Mouse (Mus musculus): ENCODE data around the gene Enc1. TPM values are rescaled to one million over a fixed set of nuclear protein-coding genes. Genes with fewer than 3 reads are reported as not detected.

Gene Enc1
- polyA plus RNA-seq, 1 experiment from 2014 or later, result 59.2 TPM

- 79% methylated on average over 14 of the region's 14 CpGs for WGBS
- Histone ChIP-seq H3K9ac (no peak overlapping the region), H3K27ac (no peak overlapping the region), H3K36me3 (no peaks in the 10 kb centered on the region), H3K9me3 (no peaks in the 10 kb centered on the region), H3K4me2 (no peak overlapping the region), H3K4me3 (no peak overlapping the region), H3K27me3 (no peaks in the 10 kb centered on the region), H3K4me1 (replicated peaks) (peaks cover 16% of the 10 kb centered on the region)
- no peak for ATAC-seq (ENCODE audit: low FRiP score)
Observed at GRCm38 (mm10) chr13:97297418-97298050, 56.6 kb downstream of the Enc1 start.

DNA sequence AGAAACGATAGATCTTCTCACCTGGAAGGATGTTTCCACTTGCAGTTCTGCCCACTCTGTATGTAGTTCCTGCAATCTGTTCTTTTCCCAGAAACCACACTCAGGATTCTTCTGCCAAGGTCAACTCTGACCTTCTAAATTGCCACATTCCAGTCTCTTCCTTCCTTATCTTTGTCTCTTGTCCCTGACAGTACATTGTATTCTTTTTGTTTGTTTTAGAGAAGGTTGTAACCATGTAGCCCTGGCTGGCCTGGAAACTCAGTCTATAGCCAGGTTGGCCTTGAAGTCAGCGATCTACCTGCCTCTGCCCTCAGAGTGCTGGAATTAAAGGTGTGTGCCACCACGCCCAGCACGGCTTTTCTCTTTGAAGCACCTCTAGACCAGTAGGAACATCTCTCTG is 58.0 kb downstream of the Enc1 start:
- ATAC-seq (ENCODE audit: low FRiP score), result no peak
- H3K4me3 ChIP-seq, result no peak overlapping the region
- H3K9me3 ChIP-seq, result no peaks in the 10 kb centered on the region
- no peaks in the 10 kb centered on the region for H3K36me3 ChIP-seq
- H3K4me2 ChIP-seq, result no peak overlapping the region
- H3K27ac ChIP-seq, result no peak overlapping the region
- H3K4me1 ChIP-seq (replicated peaks), result peaks cover 5% of the 10 kb centered on the region
- no peak overlapping the region for H3K9ac ChIP-seq
- 96% methylated on average over 4 of the region's 4 CpGs for WGBS
- H3K27me3 ChIP-seq, result no peaks in the 10 kb centered on the region

GRCm38 (mm10) chr13:97299877-97300873 is 59.3 kb downstream of the Enc1 start:
- Histone ChIP-seq H3K9me3 (no peaks in the 10 kb centered on the region), H3K36me3 (no peaks in the 10 kb centered on the region), H3K4me2 (no peak overlapping the region), H3K27me3 (no peaks in the 10 kb centered on the region), H3K9ac (no peak overlapping the region), H3K27ac (no peak overlapping the region), H3K4me1 (replicated peaks) (peaks cover 5% of the 10 kb centered on the region), H3K4me3 (no peak overlapping the region)
- 84% methylated on average over 12 of the region's 12 CpGs for WGBS
- ATAC-seq (ENCODE audit: low FRiP score), result no peak

Other genes with a start within 250 kb of the Enc1 start
- not detected in 2 replicates for gene 1700029F12Rik, start 206.7 kb upstream of the Enc1 start, polyA plus RNA-seq (2015; fragmentation: Nextera tagmentation; extraction: Ambion mirVana)
- 21.8 and 23.4 TPM in 2 replicates for gene Fam169a, start 173.8 kb upstream of the Enc1 start, polyA plus RNA-seq (2015; fragmentation: Nextera tagmentation; extraction: Ambion mirVana)
- gene Gm6169, start 141.9 kb upstream of the Enc1 start, polyA plus RNA-seq (2015; fragmentation: Nextera tagmentation; extraction: Ambion mirVana), result 0.86 and 1.8 TPM in 2 replicates
- 35.3 and 39.5 TPM in 2 replicates for gene Gfm2, start 103.2 kb upstream of the Enc1 start, polyA plus RNA-seq (2015; fragmentation: Nextera tagmentation; extraction: Ambion mirVana)
- 45.8 and 49.2 TPM in 2 replicates for gene Nsa2, start 103.2 kb upstream of the Enc1 start, polyA plus RNA-seq (2015; fragmentation: Nextera tagmentation; extraction: Ambion mirVana)
- gene Hexb, start 42.7 kb upstream of the Enc1 start, polyA plus RNA-seq (2015; fragmentation: Nextera tagmentation; extraction: Ambion mirVana), result 37.3 and 40.1 TPM in 2 replicates

Data from hindbrain, embryonic 13.5 days (tissue).